Mouse (Mus musculus): ENCODE results near the gene Mkrn2.

The Mkrn2 gene

GRCm38 (mm10) chr6:115601715-115602523 is at the start of gene Mkrn2:
Gene Mkrn2, plus strand, starts transcription at chr6:115601902.
- peak; percentile 76 for DNase-seq (ENCODE audit: low spot score)

- DNase-seq (ENCODE audit: low spot score) = no peak
Observed at GRCm38 (mm10) chr6:115555485-115555884, 46.2 kb upstream of the Mkrn2 start.

DNA sequence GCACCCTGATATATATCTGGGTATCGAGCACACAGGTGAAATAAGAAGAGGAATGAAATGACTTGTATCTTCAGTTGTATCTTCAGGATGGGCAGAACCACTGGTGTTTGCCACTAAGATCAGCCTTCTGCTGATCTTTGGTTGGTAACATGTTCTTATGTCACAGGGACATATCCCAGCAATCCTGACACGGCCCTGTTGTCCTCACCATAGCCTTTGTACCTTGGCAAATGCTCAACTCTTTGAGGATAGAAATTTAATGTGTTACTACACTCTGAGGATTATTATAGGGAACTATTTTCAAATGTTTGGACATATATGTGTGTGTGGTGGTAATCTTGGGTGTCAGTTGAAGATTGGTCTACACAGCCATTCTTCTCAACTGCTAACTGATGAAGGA is 43.5 kb upstream of the Mkrn2 start:
- no peak for DNase-seq (ENCODE audit: low spot score)

DNA sequence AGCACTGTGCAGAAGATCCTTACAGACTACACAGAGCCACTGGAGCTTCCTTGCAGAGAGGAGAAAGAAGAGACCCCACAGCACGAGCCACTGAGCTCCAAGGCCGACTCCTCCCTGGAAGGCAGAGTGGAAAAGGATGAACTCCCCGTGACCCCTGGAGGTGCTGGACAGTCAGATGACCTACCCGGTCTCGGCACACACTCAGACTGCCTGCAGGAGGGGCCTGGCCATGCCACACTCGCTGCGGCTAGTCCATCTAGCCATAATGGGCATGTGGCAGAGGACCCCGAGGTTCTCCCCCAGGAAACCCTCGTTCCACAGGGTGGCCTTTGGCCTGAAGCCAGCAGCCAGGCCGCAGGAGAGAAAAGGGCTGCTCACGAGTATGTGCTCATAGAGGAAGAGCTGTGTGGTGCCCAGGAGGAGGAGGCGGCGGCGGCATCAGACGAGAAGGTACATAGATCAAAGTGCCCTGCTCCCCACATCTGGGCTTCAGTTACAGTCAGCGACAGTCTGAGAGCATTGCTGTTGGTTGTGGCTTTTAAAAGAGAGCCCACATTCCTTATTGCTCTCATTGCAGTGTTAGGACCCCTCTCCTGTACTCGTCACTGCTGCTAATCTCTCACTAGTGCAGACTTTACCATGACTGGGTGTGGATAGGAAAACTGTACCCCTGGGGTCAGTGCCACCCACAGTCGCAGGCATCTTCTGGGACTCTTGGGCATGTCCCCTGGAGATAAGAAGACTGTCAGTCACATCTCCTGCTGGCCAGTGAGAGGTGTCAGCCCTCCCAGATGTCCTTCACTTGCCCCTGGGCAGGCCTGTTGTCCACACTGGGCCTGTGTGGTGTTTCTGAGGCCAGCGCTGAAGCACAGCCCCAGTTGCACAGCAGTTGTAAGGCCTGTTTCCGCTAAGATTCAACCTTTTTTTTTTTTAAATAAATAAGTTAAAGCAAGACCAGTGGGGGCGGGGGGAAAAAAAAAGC is 41.8 kb upstream of the Mkrn2 start:
- DNase-seq (ENCODE audit: low spot score) = no peak

DNA sequence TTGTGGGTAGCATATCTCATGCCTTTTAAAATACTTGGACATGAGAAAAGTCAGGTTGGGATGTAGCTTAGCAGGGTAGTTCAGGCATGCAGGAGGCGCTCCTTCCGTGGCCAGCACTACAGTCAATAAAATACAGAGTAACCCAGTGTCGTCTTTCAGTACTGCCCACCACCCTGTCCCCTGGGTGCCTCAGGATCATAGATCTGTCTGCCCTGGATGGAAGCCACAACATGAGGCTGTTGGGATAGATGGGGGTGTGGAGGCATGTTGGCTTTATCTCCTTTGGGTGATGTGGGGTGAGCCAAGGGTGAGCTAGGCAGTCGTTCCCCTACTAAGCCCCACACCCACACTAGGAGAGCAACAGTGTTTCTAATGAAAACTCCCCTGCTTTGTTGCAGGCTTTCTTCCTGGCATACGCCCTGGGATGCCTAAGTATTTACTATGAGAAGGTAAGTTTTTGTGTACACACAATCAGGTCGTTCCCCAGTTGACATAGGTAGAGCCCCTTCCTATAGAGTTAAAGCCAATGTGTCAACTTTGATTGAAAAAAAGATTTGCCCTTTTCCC is 36.1 kb upstream of the Mkrn2 start:
- DNase-seq (ENCODE audit: low spot score) = no peak

GRCm38 (mm10) chr6:115574171-115574570 is 27.5 kb upstream of the Mkrn2 start:
- DNase-seq (ENCODE audit: low spot score) = no peak

- DNase-seq (ENCODE audit: low spot score) = no peak
Observed at GRCm38 (mm10) chr6:115577407-115577806, 24.3 kb upstream of the Mkrn2 start.

DNA sequence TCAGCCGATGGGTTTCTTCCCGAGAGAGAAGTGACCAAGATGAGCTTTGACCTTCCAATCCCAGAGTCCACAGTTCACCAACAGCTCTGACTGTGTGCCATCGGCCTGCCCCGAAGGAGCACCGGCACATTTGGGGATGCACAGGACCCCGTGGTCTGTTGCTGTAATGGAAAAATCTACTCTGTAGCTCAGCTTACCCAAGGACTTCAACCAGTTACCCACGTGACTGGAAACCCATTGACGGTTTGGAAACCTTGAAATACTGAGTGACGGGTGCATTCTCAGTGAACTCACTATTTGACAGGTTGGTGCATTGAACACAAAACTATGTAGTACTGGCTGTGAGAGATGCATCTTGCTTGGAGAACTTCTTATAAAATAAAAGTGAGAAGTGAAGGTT is 23.8 kb upstream of the Mkrn2 start:
- no peak for DNase-seq (ENCODE audit: low spot score)

GRCm38 (mm10) chr6:115580810-115581209 is 20.9 kb upstream of the Mkrn2 start:
- DNase-seq (ENCODE audit: low spot score) = no peak

DNA sequence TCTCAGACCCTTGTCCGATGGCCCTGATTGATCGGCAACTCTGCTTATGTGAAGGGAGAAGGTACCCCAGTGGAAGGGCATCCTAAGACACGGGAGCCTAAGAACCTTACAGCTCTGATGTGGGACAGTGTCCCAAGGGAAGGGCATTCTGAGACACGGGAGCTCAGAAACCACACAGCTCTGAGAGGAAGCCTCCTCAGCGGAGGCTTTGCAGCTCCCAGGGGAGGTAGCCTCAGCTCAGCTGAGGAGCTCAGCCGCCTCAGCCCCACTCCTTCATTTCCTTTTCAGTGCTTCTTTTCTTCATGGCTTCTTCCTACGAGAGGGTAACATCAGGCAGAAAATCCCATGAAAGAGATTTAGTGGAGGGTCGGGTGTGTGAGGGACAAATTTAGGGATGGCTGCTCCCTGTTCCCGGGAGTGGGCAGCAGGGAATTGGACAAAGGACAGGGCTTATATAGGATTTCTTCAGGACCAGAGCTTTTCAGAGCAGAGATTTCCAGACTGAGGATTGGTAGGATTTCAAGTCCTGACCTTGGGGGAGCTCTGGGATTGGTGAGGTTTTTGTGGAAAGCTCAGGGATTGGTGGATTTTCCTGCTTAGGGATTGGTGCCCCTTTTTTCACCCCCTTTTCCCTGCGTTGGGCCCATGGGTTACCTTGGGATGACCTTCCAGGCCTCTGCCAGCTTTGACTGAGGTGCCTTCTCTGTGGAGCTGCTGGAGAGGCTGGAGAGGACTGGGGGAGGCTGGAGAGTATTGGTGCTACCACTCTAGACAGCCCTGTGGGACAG is 19.2 kb upstream of the Mkrn2 start:
- DNase-seq (ENCODE audit: low spot score) = no peak

DNA sequence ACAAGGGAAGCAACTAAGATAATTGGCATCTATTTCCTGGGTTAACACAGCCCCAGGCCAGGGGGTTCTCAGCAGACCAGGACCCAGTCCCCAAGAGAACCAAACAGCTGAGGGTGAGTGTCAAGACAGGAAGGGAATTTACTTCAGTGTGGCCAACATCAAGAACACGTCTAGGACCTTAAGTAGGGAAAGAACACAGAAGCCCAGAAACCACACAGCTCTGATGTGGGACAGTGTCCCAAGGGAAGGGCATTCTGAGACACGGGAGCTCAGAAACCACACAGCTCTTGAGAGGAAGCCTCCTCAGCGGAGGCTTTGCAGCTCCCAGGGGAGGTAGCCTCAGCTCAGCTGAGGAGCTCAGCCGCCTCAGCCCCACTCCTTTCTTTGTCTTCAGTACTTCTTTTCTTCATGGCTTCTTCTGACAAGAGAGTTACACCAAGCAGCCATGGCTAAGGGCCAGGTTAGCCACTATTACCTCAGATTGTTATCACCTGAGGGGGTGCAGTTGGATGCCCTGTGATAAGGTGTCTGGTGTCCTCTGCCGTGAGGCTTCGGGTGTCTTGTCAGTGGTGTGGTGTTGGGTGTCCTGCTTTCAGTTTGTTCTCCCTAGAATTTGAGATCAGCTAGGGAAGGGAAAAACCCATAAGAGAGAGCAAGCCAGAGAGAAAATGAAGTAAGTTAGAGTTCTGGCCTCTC is 18.1 kb upstream of the Mkrn2 start:
- DNase-seq (ENCODE audit: low spot score) = no peak

DNA sequence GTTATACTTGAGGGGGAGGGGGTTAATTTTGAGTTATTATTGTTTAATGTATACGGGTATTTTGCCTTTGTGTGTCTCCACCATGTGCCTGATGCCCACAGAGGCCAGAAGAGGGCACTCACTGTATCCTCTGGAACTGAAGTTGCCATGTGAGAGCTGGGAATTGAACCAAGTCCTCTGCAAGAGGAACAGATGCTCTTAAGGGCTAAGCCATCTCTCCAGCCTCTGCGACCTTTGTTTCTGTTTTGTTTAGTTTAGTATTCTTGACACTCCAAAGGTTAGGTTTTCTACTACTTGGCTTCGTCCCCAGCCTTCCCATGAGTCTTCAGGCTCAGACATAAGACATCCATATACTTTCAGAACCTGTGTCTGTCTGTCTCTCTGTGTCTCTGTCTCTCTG is 17.5 kb upstream of the Mkrn2 start:
- no peak for DNase-seq (ENCODE audit: low spot score)

GRCm38 (mm10) chr6:115586321-115586720 is 15.4 kb upstream of the Mkrn2 start:
- no peak for DNase-seq (ENCODE audit: low spot score)

GRCm38 (mm10) chr6:115591692-115592359 is 9.9 kb upstream of the Mkrn2 start:
- DNase-seq (ENCODE audit: low spot score) = no peak

DNA sequence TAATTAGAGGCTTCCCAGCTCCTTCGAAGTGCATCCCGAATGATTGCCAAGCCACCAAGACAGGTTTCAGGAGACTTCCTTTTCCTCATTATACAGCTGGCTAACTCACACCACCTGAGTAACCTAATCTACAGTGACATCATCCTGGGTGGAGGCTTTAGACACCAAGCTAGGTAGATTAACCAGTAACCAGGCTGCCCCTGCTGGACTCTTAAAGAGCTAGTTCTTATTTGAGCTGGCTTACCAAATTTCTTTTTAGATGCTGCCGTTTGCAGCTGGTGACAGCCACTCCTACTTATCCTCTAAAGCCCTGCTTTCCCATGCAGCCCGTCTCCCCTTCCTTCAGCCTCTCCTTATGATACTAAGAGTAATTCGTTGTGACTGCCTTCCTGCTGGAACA is 9.2 kb upstream of the Mkrn2 start, which contains the start of gene Mkrn2os:
Gene Mkrn2os, minus strand, starts transcription at position 119 of the 400 bp plus-strand sequence.
- no peak for DNase-seq (ENCODE audit: low spot score)

- DNase-seq (ENCODE audit: low spot score) = no peak
Observed at GRCm38 (mm10) chr6:115593252-115593651, 8.4 kb upstream of the Mkrn2 start.

DNA sequence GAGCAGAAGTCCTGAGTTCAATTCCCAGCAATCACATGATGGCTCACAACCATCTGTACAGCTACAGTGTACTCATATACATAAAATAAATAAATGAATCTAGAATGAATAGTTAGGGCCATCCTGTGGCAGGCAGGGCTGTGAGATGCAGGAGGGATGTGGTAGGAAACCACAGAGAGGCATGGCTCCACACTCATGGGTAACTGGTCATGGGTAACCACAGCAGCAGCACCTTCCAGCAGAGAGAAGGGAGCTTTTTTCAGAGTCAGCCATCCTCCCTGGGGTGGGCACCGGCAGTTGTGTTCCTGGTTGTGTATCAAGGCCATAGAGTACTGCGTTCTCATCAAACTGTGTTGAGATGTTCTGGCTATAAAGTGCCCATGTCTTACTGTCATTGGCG is 7.2 kb upstream of the Mkrn2 start:
- DNase-seq (ENCODE audit: low spot score) = no peak

GRCm38 (mm10) chr6:115595667-115596066 is 6.0 kb upstream of the Mkrn2 start:
- DNase-seq (ENCODE audit: low spot score) = no peak

- DNase-seq (ENCODE audit: low spot score) = no peak
Observed at GRCm38 (mm10) chr6:115601322-115601714, 384 bp upstream of the Mkrn2 start.

DNA sequence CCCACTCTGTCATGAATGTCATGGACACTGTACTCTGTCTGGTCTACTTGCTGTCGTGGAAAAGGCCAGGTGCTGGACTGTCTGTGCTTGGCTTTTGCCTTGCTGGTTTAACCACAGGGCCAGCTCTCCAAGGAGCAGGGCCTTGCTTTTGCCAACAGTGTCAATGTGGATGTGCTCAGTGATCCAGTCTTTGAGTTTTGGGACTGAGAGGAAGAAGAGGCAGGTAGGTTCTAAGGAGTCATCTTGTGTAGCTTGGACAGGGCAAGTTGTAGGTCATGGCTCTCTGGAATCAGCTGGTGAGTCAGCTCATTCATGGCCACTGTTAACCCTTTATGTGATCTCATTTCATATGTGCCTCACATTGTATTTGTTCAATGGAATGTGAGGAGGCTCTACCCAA is 4.8 kb downstream of the Mkrn2 start:
- no peak for DNase-seq (ENCODE audit: low spot score)

- DNase-seq (ENCODE audit: low spot score) = no peak
Observed at GRCm38 (mm10) chr6:115607429-115607828, 5.7 kb downstream of the Mkrn2 start.
